10 mouse cellular contexts compared by ENCODE assay signal in the genomic region with DNA sequence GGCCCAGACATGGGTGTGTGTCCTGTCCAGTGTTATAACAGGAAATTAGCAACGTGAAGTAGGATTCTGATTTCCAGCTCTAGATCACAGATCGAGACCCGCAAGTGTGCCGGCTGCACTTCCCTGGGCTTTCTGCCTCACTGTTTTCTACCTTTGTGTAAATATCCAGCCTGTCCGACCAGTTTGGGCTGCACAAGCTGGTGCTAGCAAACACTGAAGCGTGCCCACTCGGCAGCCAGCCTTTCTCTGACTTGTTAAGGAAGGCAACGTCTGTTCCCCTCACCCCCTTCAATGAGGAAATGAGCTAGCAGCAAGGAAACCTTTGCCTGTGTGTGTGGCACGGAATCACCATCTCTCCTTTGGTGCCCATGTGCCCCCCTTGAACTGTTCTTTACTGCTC.
DNase-seq lines count a peak whose midpoint lies in the region; ATAC-seq lines count a peak whose summit lies in the region.
"Had no signal": no experiment of that assay in that cellular context is flagged by ENCODE, and none has a peak within 500 bp of the region (broad histone marks: within the 10 kb centered on the region; RNA-seq: fewer than 3 reads in every experiment).

No protein-coding gene starts in this region.

- H3K4me2 ChIP-seq in embryonic facial prominence, embryonic 14.5 days (ENCODE audit: low read depth, low read length), result no peak overlapping the region
- no peak overlapping the region for H3K4me2 ChIP-seq in stomach, embryonic 15.5 days

- DNase-seq in cerebellum, adult 11 months, result peak; percentile 7
- no peak for DNase-seq in cerebellum, adult 8-10 months
- peak; percentile 88 for DNase-seq in embryonic facial prominence, embryonic 14.5 days (ENCODE audit: low spot score)
- DNase-seq in kidney, postnatal 25 days, result peak; percentile 49 to 80
- no peak for DNase-seq in natural killer cell, adult 2 months (ENCODE audit: low spot score in 2 of 2)
- no peak for DNase-seq in adrenal gland, postnatal 25 days
- DNase-seq: adrenal gland, postnatal 36 days; heart, adult 18-20 months had no signal

- no peaks in the 10 kb centered on the region for H3K4me1 ChIP-seq in embryonic facial prominence, embryonic 14.5 days (ENCODE audit: control insufficient read depth, insufficient read depth, low read length)
- peaks cover 16% of the 10 kb centered on the region for H3K4me1 ChIP-seq in stomach, embryonic 15.5 days

- peak overlapping the region; percentile 28; the same call in 1 of the 2 replicates for H3K27ac ChIP-seq in embryonic facial prominence, embryonic 14.5 days (replicated peaks; ENCODE audit: low read depth, low read length)
- peak overlapping the region; percentile 85 for H3K27ac ChIP-seq in stomach, embryonic 15.5 days

- peaks cover 66% of the 10 kb centered on the region for H3K36me3 ChIP-seq in embryonic facial prominence, embryonic 14.5 days (ENCODE audit: control insufficient read depth, insufficient read depth, low read length)
- H3K36me3 ChIP-seq in stomach, embryonic 15.5 days, result 0 out of 2 replicates have a peak, but pooled peaks cover 13% of the 10 kb centered on the region

- whole genome bisulfite sequencing in embryonic facial prominence, embryonic 14.5 days, result 83% methylated on average over 9 of the region's 9 CpGs
- WGBS in stomach, embryonic 15.5 days, result 70% methylated on average over 9 of the region's 9 CpGs

- no peaks in the 10 kb centered on the region for H3K27me3 ChIP-seq in embryonic facial prominence, embryonic 14.5 days (replicated peaks; ENCODE audit: control insufficient read depth, insufficient read depth, low read length)
- no peaks in the 10 kb centered on the region for H3K27me3 ChIP-seq in stomach, embryonic 15.5 days (replicated peaks)

- H3K9me3 ChIP-seq in embryonic facial prominence, embryonic 14.5 days (ENCODE audit: control insufficient read depth, low read length), result no peaks in the 10 kb centered on the region
- no peaks in the 10 kb centered on the region for H3K9me3 ChIP-seq in stomach, embryonic 15.5 days

- no peak overlapping the region for H3K9ac ChIP-seq in embryonic facial prominence, embryonic 14.5 days (ENCODE audit: low read depth, low read length)
- H3K9ac ChIP-seq in stomach, embryonic 15.5 days, result no peak overlapping the region

- no peak overlapping the region for H3K4me3 ChIP-seq in embryonic facial prominence, embryonic 14.5 days (ENCODE audit: low read depth, low read length)
- no peak overlapping the region for H3K4me3 ChIP-seq in stomach, embryonic 15.5 days (replicated peaks)

- peak; percentile 77; the same call in 1 of the 2 replicates for ATAC-seq in embryonic facial prominence, embryonic 14.5 days (ENCODE audit: low read depth)
- ATAC-seq in stomach, embryonic 15.5 days (ENCODE audit: insufficient read depth, low FRiP score, low read depth), result peak; percentile 84
- ATAC-seq in monocyte, adult 5-6 weeks (replicated peaks; ENCODE audit: insufficient number of reproducible peaks, low FRiP score, low TSS enrichment, poor library complexity, severe bottlenecking), result no peak

Comparison
In these comparisons a context has a peak if more than half of its experiments do, and no peak if none do; other contexts are left out.
1. DNase-seq: peak in cerebellum, adult 11 months (single experiment), embryonic facial prominence, embryonic 14.5 days (single experiment) and kidney, postnatal 25 days (2 of 2); none in cerebellum, adult 8-10 months (single experiment), natural killer cell, adult 2 months (0 of 2) and adrenal gland, postnatal 25 days (single experiment).